Mouse (Mus musculus) embryonic stem cell, embryonic (primary cell): Measurements from ENCODE around the gene Fbxl7.
"Not testable (repeated sequence)": the region's sequence is repeated elsewhere in the genome, so short reads cannot be mapped to it uniquely, and the experiment has no call there.

Experiments
- CTCF ChIA-PET, 4 experiments: fragments of 300-600 bp in 2 of 4; fragments of 350-600 bp in 2 of 4; sonication (Branson Sonifier 250); formaldehyde crosslinking; loops; one replicate each; lab custom pipeline; 2022; ENCODE audit warnings: inconsistent platforms in 2 of 4; lab: Charles Lee
- POLR2A ChIA-PET, 4 experiments: fragments of 300-600 bp in 2 of 4; fragments of 350-600 bp in 2 of 4; sonication (Branson Sonifier 250); formaldehyde crosslinking; loops; one replicate each; lab custom pipeline; 2022; ENCODE audit warnings: antibody characterized with exemption in 4 of 4, inconsistent platforms in 1 of 4; lab: Charles Lee

The Fbxl7 gene

GRCm38 (mm10) chr15:26837200-26837599 lies 58.2 kb downstream of the Fbxl7 start:
- POLR2A ChIA-PET, result no interaction called here
- CTCF ChIA-PET, result no interaction called here

- ChIA-PET POLR2A (no interaction called here), CTCF (no interaction called here)
Measured at GRCm38 (mm10) chr15:26834415-26834814, 61.0 kb downstream of the Fbxl7 start.

- POLR2A ChIA-PET, result interaction anchor here in 1 of 4 experiments (0.6 kb wide), 1 partner anchor 44 kb away, joined by 7 read pairs; no protein-coding TSS in a partner anchor
- CTCF ChIA-PET, result no interaction called here
Measured at GRCm38 (mm10) chr15:26831141-26831540, 64.2 kb downstream of the Fbxl7 start.

- CTCF ChIA-PET, result no interaction called here
- POLR2A ChIA-PET, result no interaction called here
Measured at GRCm38 (mm10) chr15:26816931-26817330, 78.4 kb downstream of the Fbxl7 start.

GRCm38 (mm10) chr15:26812856-26813255 lies 82.5 kb downstream of the Fbxl7 start:
- POLR2A ChIA-PET, result no interaction called here
- CTCF ChIA-PET, result interaction anchor here in 1 of 4 experiments (0.6 kb wide), 1 partner anchor 316 kb away, joined by 4 read pairs; no protein-coding TSS in a partner anchor

GRCm38 (mm10) chr15:26809569-26809968 lies 85.8 kb downstream of the Fbxl7 start:
- ChIA-PET CTCF (no interaction called here), POLR2A (no interaction called here)

- CTCF ChIA-PET, result no interaction called here
- POLR2A ChIA-PET, result no interaction called here
Measured at GRCm38 (mm10) chr15:26804046-26804445, 91.3 kb downstream of the Fbxl7 start.

- POLR2A ChIA-PET, result interaction anchor here in 1 of 4 experiments (0.6 kb wide), 1 partner anchor 12 kb away, joined by 3 read pairs; no protein-coding TSS in a partner anchor
- CTCF ChIA-PET, result no interaction called here
Measured at GRCm38 (mm10) chr15:26799457-26800021, 95.8 kb downstream of the Fbxl7 start.

GRCm38 (mm10) chr15:26795937-26796336 lies 99.4 kb downstream of the Fbxl7 start:
- POLR2A ChIA-PET, result no interaction called here

GRCm38 (mm10) chr15:26795518-26795917 lies 99.9 kb downstream of the Fbxl7 start:
- CTCF ChIA-PET, result interaction anchor here in 2 of 4 experiments (0.6 kb wide), 2 partner anchors 177 to 1275 kb away, joined by 3 to 4 read pairs; no protein-coding TSS in a partner anchor
- POLR2A ChIA-PET, result no interaction called here

More at GRCm38 (mm10) chr15:26795937-26796336, 99.4 kb downstream of the Fbxl7 start:
- CTCF ChIA-PET, result interaction anchor here in 1 of 4 experiments (0.6 kb wide), 1 partner anchor 1275 kb away, joined by 4 read pairs; no protein-coding TSS in a partner anchor

- ChIA-PET POLR2A (no interaction called here), CTCF (no interaction called here)
Measured at GRCm38 (mm10) chr15:26787148-26787547, 108.2 kb downstream of the Fbxl7 start.

- ChIA-PET POLR2A (no interaction called here), CTCF (no interaction called here)
Measured at GRCm38 (mm10) chr15:26780557-26780956, 114.8 kb downstream of the Fbxl7 start.

- POLR2A ChIA-PET, result no interaction called here
- CTCF ChIA-PET, result no interaction called here
Measured at GRCm38 (mm10) chr15:26779129-26779528, 116.3 kb downstream of the Fbxl7 start.

- ChIA-PET POLR2A (no interaction called here), CTCF (no interaction called here)
Measured at GRCm38 (mm10) chr15:26775720-26776119, 119.7 kb downstream of the Fbxl7 start.

GRCm38 (mm10) chr15:26774895-26775294 lies 120.5 kb downstream of the Fbxl7 start:
- POLR2A ChIA-PET, result no interaction called here
- CTCF ChIA-PET, result no interaction called here

- ChIA-PET POLR2A (no interaction called here), CTCF (no interaction called here)
Measured at GRCm38 (mm10) chr15:26761651-26762050, 133.7 kb downstream of the Fbxl7 start.

GRCm38 (mm10) chr15:26748484-26748883 lies 146.9 kb downstream of the Fbxl7 start:
- ChIA-PET CTCF (no interaction called here), POLR2A (no interaction called here)

GRCm38 (mm10) chr15:26732366-26732765 lies 163.0 kb downstream of the Fbxl7 start:
- CTCF ChIA-PET, result no interaction called here
- POLR2A ChIA-PET, result no interaction called here

- POLR2A ChIA-PET, result no interaction called here
- CTCF ChIA-PET, result no interaction called here
Measured at GRCm38 (mm10) chr15:26730760-26731159, 164.6 kb downstream of the Fbxl7 start.

GRCm38 (mm10) chr15:26729341-26729740 lies 166.0 kb downstream of the Fbxl7 start:
- CTCF ChIA-PET, POLR2A ChIA-PET: not testable (repeated sequence)

GRCm38 (mm10) chr15:26718390-26719036 lies 176.9 kb downstream of the Fbxl7 start:
- POLR2A ChIA-PET, result no interaction called here
- CTCF ChIA-PET, result interaction anchor here in 1 of 4 experiments (0.6 kb wide), 1 partner anchor 290 kb away, joined by 3 read pairs; no protein-coding TSS in a partner anchor
